Mouse (Mus musculus) liver, embryonic 15.5 days (tissue): ENCODE measurements around the gene Ak5. TPM values are rescaled to one million over a fixed set of nuclear protein-coding genes. Genes with fewer than 3 reads are reported as not detected.
"Not testable (repeated sequence)": the region's sequence is repeated elsewhere in the genome, so short reads cannot be mapped to it uniquely, and the experiment has no call there.

Source experiments
- ATAC-seq: fragments of 200-750 bp; cut with Nextera tagmentation; 2 replicates; pipeline ENCODE4 v1.8.0; 2017; ENCODE audit warnings: moderate number of reproducible peaks, mild to moderate bottlenecking, moderate library complexity; ENCODE audit not compliant: insufficient read depth
- H3K27ac ChIP-seq: fragments of 300-500 bp; sonication (generic); replicated peaks from 2 replicates; pipeline ENCODE4 v1.5.1; 2015; ENCODE audit warnings: mild to moderate bottlenecking, inconsistent platforms
- H3K27me3 ChIP-seq: fragments of 300-500 bp; sonication (generic); 2 replicates; pipeline ENCODE4 v1.6.1; 2015; ENCODE audit warnings: mild to moderate bottlenecking, inconsistent platforms
- H3K36me3 ChIP-seq: fragments of 300-500 bp; sonication (generic); replicated peaks from 2 replicates; pipeline ENCODE4 v1.6.1; 2015; ENCODE audit warnings: moderate library complexity, mild to moderate bottlenecking, inconsistent platforms
- H3K4me1 ChIP-seq: fragments of 300-500 bp; sonication (generic); replicated peaks from 2 replicates; pipeline ENCODE4 v1.6.1; 2015; ENCODE audit warnings: inconsistent platforms
- H3K4me2 ChIP-seq: fragments of 300-500 bp; sonication (generic); 2 replicates; pipeline ENCODE4 v1.6.1; 2015; ENCODE audit warnings: moderate library complexity, mild to moderate bottlenecking, inconsistent platforms
- H3K4me3 ChIP-seq: fragments of 300-500 bp; sonication (generic); replicated peaks from 2 replicates; pipeline ENCODE4 v1.5.1; 2015; ENCODE audit warnings: mild to moderate bottlenecking, inconsistent platforms
- H3K9ac ChIP-seq: fragments of 300-500 bp; sonication (generic); 2 replicates; pipeline ENCODE4 v1.6.1; 2015; ENCODE audit warnings: moderate library complexity, mild to moderate bottlenecking, inconsistent platforms
- H3K9me3 ChIP-seq: fragments of 300-500 bp; sonication (generic); replicated peaks from 2 replicates; pipeline ENCODE4 v1.6.1; 2016; ENCODE audit warnings: inconsistent platforms
- WGBS: fragments of 180-500 bp; shearing (Covaris S2); methylation state at CpG from one replicate; pipeline ENCODE4 v1.1.7; 2015; ENCODE audit warnings: mixed read lengths; ENCODE audit not compliant: insufficient replicate concordance; 5-methylcytosine and 5-hydroxymethylcytosine counted together
- polyA plus RNA-seq: library from polyadenylated mRNA; unstranded; fragments of >200 nt; fragmentation: Nextera tagmentation; extraction: Ambion mirVana; gene quantifications from 2 replicates; pipeline ENCODE4 v1.2.1, GENCODE M21; 2015

Ak5 gene
- polyA plus RNA-seq, 1 experiment from 2014 or later = 0.20 TPM

GRCm38 (mm10) chr3:152625061-152625820 is 42.9 kb downstream of the Ak5 start:
- H3K36me3 ChIP-seq = no peaks in the 10 kb centered on the region
- H3K9me3 ChIP-seq = no peaks in the 10 kb centered on the region
- no peak overlapping the region for H3K9ac ChIP-seq
- no peak overlapping the region for H3K27ac ChIP-seq
- H3K4me2 ChIP-seq = no peak overlapping the region
- ATAC-seq = no peak
- 68% methylated on average over 10 of the region's 10 CpGs for WGBS
- no peaks in the 10 kb centered on the region for H3K4me1 ChIP-seq
- no peaks in the 10 kb centered on the region for H3K27me3 ChIP-seq
- H3K4me3 ChIP-seq = no peak overlapping the region

GRCm38 (mm10) chr3:152620534-152620933 is 47.6 kb downstream of the Ak5 start:
- 56% methylated on average over 11 of the region's 11 CpGs for WGBS
- no peak overlapping the region for H3K4me2 ChIP-seq

GRCm38 (mm10) chr3:152620058-152620457 is 48.1 kb downstream of the Ak5 start:
- H3K9me3 ChIP-seq = no peaks in the 10 kb centered on the region
- no peaks in the 10 kb centered on the region for H3K36me3 ChIP-seq
- ATAC-seq = no peak
- H3K27ac ChIP-seq = no peak overlapping the region
- H3K4me3 ChIP-seq = no peak overlapping the region
- no peaks in the 10 kb centered on the region for H3K27me3 ChIP-seq
- H3K9ac ChIP-seq = no peak overlapping the region
- no peaks in the 10 kb centered on the region for H3K4me1 ChIP-seq
- WGBS = 75% methylated on average over 11 of the region's 11 CpGs
- no peak overlapping the region for H3K4me2 ChIP-seq

More at GRCm38 (mm10) chr3:152620534-152620933, 47.6 kb downstream of the Ak5 start:
- no peaks in the 10 kb centered on the region for H3K4me1 ChIP-seq
- no peak for ATAC-seq
- no peak overlapping the region for H3K4me3 ChIP-seq
- H3K36me3 ChIP-seq = no peaks in the 10 kb centered on the region
- no peak overlapping the region for H3K9ac ChIP-seq
- no peak overlapping the region for H3K27ac ChIP-seq
- H3K27me3 ChIP-seq = no peaks in the 10 kb centered on the region
- H3K9me3 ChIP-seq = no peaks in the 10 kb centered on the region

GRCm38 (mm10) chr3:152609076-152609475 is 59.1 kb downstream of the Ak5 start:
- ATAC-seq = no peak
- no peaks in the 10 kb centered on the region for H3K4me1 ChIP-seq
- 60% methylated on average over 5 of the region's 5 CpGs for WGBS
- no peak overlapping the region for H3K4me2 ChIP-seq
- no peaks in the 10 kb centered on the region for H3K9me3 ChIP-seq
- H3K36me3 ChIP-seq = no peaks in the 10 kb centered on the region
- no peak overlapping the region for H3K4me3 ChIP-seq
- H3K9ac ChIP-seq = no peak overlapping the region
- no peaks in the 10 kb centered on the region for H3K27me3 ChIP-seq
- no peak overlapping the region for H3K27ac ChIP-seq

- H3K4me1 ChIP-seq = no peaks in the 10 kb centered on the region
- 64% methylated on average over 11 of the region's 11 CpGs for WGBS
- no peaks in the 10 kb centered on the region for H3K9me3 ChIP-seq
- H3K4me3 ChIP-seq = no peak overlapping the region
- H3K4me2 ChIP-seq = no peak overlapping the region
- no peaks in the 10 kb centered on the region for H3K36me3 ChIP-seq
- H3K27ac ChIP-seq = no peak overlapping the region
- H3K9ac ChIP-seq = no peak overlapping the region
- no peaks in the 10 kb centered on the region for H3K27me3 ChIP-seq
- ATAC-seq = no peak
These were observed 62.3 kb downstream of the Ak5 start for GRCm38 (mm10) chr3:152605849-152606248.

- Histone ChIP-seq H3K4me1 (no peaks in the 10 kb centered on the region), H3K27me3 (no peaks in the 10 kb centered on the region), H3K9ac (no peak overlapping the region), H3K27ac (no peak overlapping the region), H3K4me3 (no peak overlapping the region), H3K36me3 (no peaks in the 10 kb centered on the region), H3K4me2 (no peak overlapping the region), H3K9me3 (no peaks in the 10 kb centered on the region)
- no peak for ATAC-seq
- 79% methylated on average over 6 of the region's 6 CpGs for WGBS
These were observed 68.5 kb downstream of the Ak5 start for GRCm38 (mm10) chr3:152599679-152600078.

- H3K9ac ChIP-seq = no peak overlapping the region
- H3K4me2 ChIP-seq = no peak overlapping the region
- 65% methylated on average over 7 of the region's 7 CpGs for WGBS
- no peak overlapping the region for H3K27ac ChIP-seq
- no peak for ATAC-seq
- H3K4me3 ChIP-seq = no peak overlapping the region
- no peaks in the 10 kb centered on the region for H3K27me3 ChIP-seq
- no peaks in the 10 kb centered on the region for H3K4me1 ChIP-seq
- no peaks in the 10 kb centered on the region for H3K36me3 ChIP-seq
- H3K9me3 ChIP-seq = no peaks in the 10 kb centered on the region
These were observed 71.6 kb downstream of the Ak5 start for GRCm38 (mm10) chr3:152596406-152597050.

- 41% methylated on average over 8 of the region's 8 CpGs for WGBS
- Histone ChIP-seq H3K9me3 (no peaks in the 10 kb centered on the region), H3K4me1 (no peaks in the 10 kb centered on the region), H3K4me3 (no peak overlapping the region), H3K36me3 (no peaks in the 10 kb centered on the region), H3K27ac (no peak overlapping the region), H3K9ac (no peak overlapping the region), H3K4me2 (no peak overlapping the region), H3K27me3 (no peaks in the 10 kb centered on the region)
- ATAC-seq = no peak
These were observed 75.3 kb downstream of the Ak5 start for GRCm38 (mm10) chr3:152592767-152593425.

GRCm38 (mm10) chr3:152590491-152590890 is 77.7 kb downstream of the Ak5 start:
- WGBS = 59% methylated on average over 7 of the region's 7 CpGs
- no peaks in the 10 kb centered on the region for H3K9me3 ChIP-seq
- H3K4me2 ChIP-seq = no peak overlapping the region
- H3K27ac ChIP-seq = no peak overlapping the region
- ATAC-seq = no peak
- H3K36me3 ChIP-seq = no peaks in the 10 kb centered on the region
- H3K27me3 ChIP-seq = no peaks in the 10 kb centered on the region
- H3K4me1 ChIP-seq = no peaks in the 10 kb centered on the region
- no peak overlapping the region for H3K9ac ChIP-seq
- H3K4me3 ChIP-seq = no peak overlapping the region

- not testable (repeated sequence) for H3K4me2 ChIP-seq, H3K9ac ChIP-seq, H3K4me1 ChIP-seq
These were observed 79.1 kb downstream of the Ak5 start for GRCm38 (mm10) chr3:152589101-152589500.

GRCm38 (mm10) chr3:152587007-152587406 is 81.2 kb downstream of the Ak5 start:
- ATAC-seq = no peak
- Histone ChIP-seq H3K4me2 (no peak overlapping the region), H3K4me1 (no peaks in the 10 kb centered on the region), H3K27ac (no peak overlapping the region), H3K9ac (no peak overlapping the region), H3K36me3 (no peaks in the 10 kb centered on the region), H3K4me3 (no peak overlapping the region), H3K27me3 (no peaks in the 10 kb centered on the region), H3K9me3 (no peaks in the 10 kb centered on the region)
- WGBS = 65% methylated on average over 2 of the region's 2 CpGs

More at GRCm38 (mm10) chr3:152589101-152589500, 79.1 kb downstream of the Ak5 start:
- not testable (repeated sequence) for H3K4me3 ChIP-seq, H3K9me3 ChIP-seq, H3K27ac ChIP-seq, H3K36me3 ChIP-seq, ATAC-seq, H3K27me3 ChIP-seq
- 81% methylated on average over 3 of the region's 3 CpGs for WGBS
